Mouse (Mus musculus) midbrain, postnatal 0 days (tissue): ENCODE measurements around the gene Olfr702. TPM values are rescaled to one million over a fixed set of nuclear protein-coding genes. Genes with fewer than 3 reads are reported as not detected.

Source experiments
- ATAC-seq: fragments of 200-750 bp; cut with Nextera tagmentation; 2 replicates; pipeline ENCODE4 v1.8.0; 2017; ENCODE audit warnings: moderate number of reproducible peaks, mild to moderate bottlenecking, moderate TSS enrichment, moderate library complexity; ENCODE audit not compliant: low FRiP score
- DNase-seq: peaks from one replicate; pipeline ENCODE4 v3.0.0-alpha.2; 2015; ENCODE audit warnings: low spot score
- H3K27ac ChIP-seq: fragments of 300-500 bp; sonication (generic); 2 replicates; pipeline ENCODE4 v1.5.1; 2014; ENCODE audit warnings: low read depth, mild to moderate bottlenecking, low read length, mixed read lengths
- H3K27me3 ChIP-seq: fragments of 300-500 bp; sonication (generic); 2 replicates; pipeline ENCODE4 v1.6.1; 2014; ENCODE audit warnings: low read length, control low read depth, mixed read lengths; ENCODE audit not compliant: insufficient read depth
- H3K36me3 ChIP-seq: fragments of 300-500 bp; sonication (generic); 2 replicates; pipeline ENCODE4 v1.6.1; 2014; ENCODE audit warnings: low read length, control low read depth, mixed read lengths; ENCODE audit not compliant: insufficient read depth
- H3K4me1 ChIP-seq: fragments of 300-500 bp; sonication (generic); 2 replicates; pipeline ENCODE4 v1.6.1; 2014; ENCODE audit warnings: mild to moderate bottlenecking, control low read depth, antibody characterized with exemption, low read length, mixed read lengths; ENCODE audit not compliant: insufficient read depth
- H3K4me2 ChIP-seq: fragments of 300-500 bp; sonication (generic); 2 replicates; pipeline ENCODE4 v1.6.1; 2014; ENCODE audit warnings: low read depth, mild to moderate bottlenecking, low read length, mixed read lengths; ENCODE audit not compliant: poor library complexity, severe bottlenecking
- H3K4me3 ChIP-seq: fragments of 300-500 bp; sonication (generic); 2 replicates; pipeline ENCODE4 v1.5.1; 2014; ENCODE audit warnings: low read depth, mild to moderate bottlenecking, low read length, moderate library complexity
- H3K9ac ChIP-seq: fragments of 300-500 bp; sonication (generic); replicated peaks from 2 replicates; pipeline ENCODE4 v1.6.1; 2014; ENCODE audit warnings: mild to moderate bottlenecking, low read length, moderate library complexity, mixed read lengths; ENCODE audit not compliant: poor library complexity, severe bottlenecking
- H3K9me3 ChIP-seq: fragments of 300-500 bp; sonication (generic); 2 replicates; pipeline ENCODE4 v1.6.1; 2016; ENCODE audit warnings: low read length, control low read depth
- CTCF ChIP-seq: IDR thresholded peaks from 2 replicates; pipeline ENCODE4 v1.5.1; 2016; ENCODE audit warnings: antibody characterized with exemption, mild to moderate bottlenecking
- WGBS: fragments of 180-500 bp; shearing (Covaris S2); extraction: QIAGEN DNeasy Blood & Tissue Kit; methylation state at CpG from one replicate; pipeline ENCODE4 v1.1.7; 2014; 5-methylcytosine and 5-hydroxymethylcytosine counted together
- polyA plus RNA-seq: library from polyadenylated mRNA; unstranded; fragments of >200 nt; fragmentation: Nextera tagmentation; extraction: Ambion mirVana; gene quantifications from 2 replicates; pipeline ENCODE4 v1.2.1, GENCODE M21; 2015
- total RNA-seq: library from RNA; depleted of rRNA; stranded (reverse); fragments of >200 nt; gene quantifications from 2 replicates; pipeline ENCODE4 v1.2.3, GENCODE M21; 2014; rRNA removed

Olfr702 gene
- total RNA-seq (not detected in 2 replicates), polyA plus RNA-seq (not detected in 2 replicates)

- ATAC-seq (no peak), DNase-seq (no peak)
- H3K27ac ChIP-seq, result no peak within 1 kb of the TSS
- H3K4me2 ChIP-seq, result no peak within 1 kb of the TSS
- H3K27me3 ChIP-seq, result no peaks in the 10 kb centered on the region
- no peaks in the 10 kb centered on the region for H3K4me1 ChIP-seq
- H3K9me3 ChIP-seq, result no peaks in the 10 kb centered on the region
- no peak within 1 kb of the TSS for H3K4me3 ChIP-seq
- no peak for TF ChIP-seq CTCF
- H3K9ac ChIP-seq, result no peak within 1 kb of the TSS
- no peaks in the 10 kb centered on the region for H3K36me3 ChIP-seq
These were observed at the start of gene Olfr702 for GRCm38 (mm10) chr7:106833793-106834192. Olfr702 (minus strand) TSS chr7:106833893.

DNA sequence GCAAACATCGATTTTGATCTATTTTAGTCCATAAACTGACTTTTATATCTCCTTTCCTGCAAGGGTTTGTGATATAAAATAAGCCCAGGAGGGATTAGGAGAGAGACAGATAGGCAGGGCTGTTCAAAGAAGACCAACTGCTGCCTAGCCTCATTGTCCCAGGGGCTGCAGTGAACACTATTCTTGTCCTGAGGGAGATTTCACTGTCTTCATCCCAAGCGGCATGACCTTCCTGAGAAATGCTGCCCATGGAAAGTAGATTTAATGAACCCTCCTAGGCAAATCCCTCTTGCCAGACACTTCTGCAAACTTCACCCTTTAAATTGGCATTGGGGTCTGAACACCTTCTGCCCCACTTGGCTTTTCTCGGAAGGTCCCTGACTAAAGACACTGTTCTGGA is 43.1 kb upstream of the Olfr702 start, which contains the start of gene Olfr705:
Olfr705 (minus strand) TSS at position 101 of the 400 bp plus-strand sequence.
- H3K27ac ChIP-seq, result no peak within 1 kb of the TSS
- no peak for ATAC-seq

DNA sequence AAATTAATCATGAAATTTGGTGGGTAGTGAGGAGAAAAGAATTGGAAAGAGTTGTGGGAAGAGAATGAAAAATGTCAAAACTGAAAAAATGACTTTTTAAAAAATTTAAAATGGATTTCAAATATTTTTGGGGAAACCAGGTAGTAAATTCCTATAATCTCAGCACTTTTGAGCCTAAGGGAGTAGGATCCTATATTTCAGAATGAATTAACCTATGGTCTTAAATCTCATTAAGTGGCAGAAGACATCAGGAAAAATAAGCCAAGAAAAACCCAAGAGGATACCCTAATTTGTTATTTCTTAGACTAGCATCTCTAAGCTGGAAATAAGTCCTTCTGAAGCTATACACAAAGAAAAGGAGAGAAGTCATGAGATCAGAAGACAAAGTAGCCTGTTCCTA is 29.2 kb upstream of the Olfr702 start, which contains the start of gene Olfr704:
Olfr704 (plus strand) TSS at position 301 of the 400 bp plus-strand sequence.
- Histone ChIP-seq H3K9me3 (no peaks in the 10 kb centered on the region), H3K9ac (no peak within 1 kb of the TSS)
- no peak for ATAC-seq

More for the DNA sequence above, 43.1 kb upstream of the Olfr702 start, which contains the start of gene Olfr705:
- Histone ChIP-seq H3K4me3 (no peak within 1 kb of the TSS), H3K36me3 (no peaks in the 10 kb centered on the region), H3K9ac (no peak within 1 kb of the TSS), H3K4me2 (no peak within 1 kb of the TSS), H3K27me3 (no peaks in the 10 kb centered on the region), H3K9me3 (no peaks in the 10 kb centered on the region), H3K4me1 (no peaks in the 10 kb centered on the region)
- no peak for DNase-seq
- no peak for TF ChIP-seq CTCF
- 84% methylated on average over 3 of the region's 3 CpGs for WGBS

GRCm38 (mm10) chr7:106843060-106843459 is 9.4 kb upstream of the Olfr702 start, which contains the start of gene Olfr703:
Olfr703 (plus strand) TSS chr7:106843360.
- Histone ChIP-seq H3K4me2 (no peak within 1 kb of the TSS), H3K9ac (no peak within 1 kb of the TSS), H3K27ac (no peak within 1 kb of the TSS), H3K4me1 (no peaks in the 10 kb centered on the region), H3K9me3 (no peaks in the 10 kb centered on the region), H3K36me3 (no peaks in the 10 kb centered on the region), H3K27me3 (no peaks in the 10 kb centered on the region), H3K4me3 (no peak within 1 kb of the TSS)
- no peak for ATAC-seq
- DNase-seq, result no peak
- 62% methylated on average over 2 of the region's 2 CpGs for WGBS
- no peak for TF ChIP-seq CTCF

More for the DNA sequence above, 29.2 kb upstream of the Olfr702 start, which contains the start of gene Olfr704:
- Histone ChIP-seq H3K36me3 (no peaks in the 10 kb centered on the region), H3K4me1 (no peaks in the 10 kb centered on the region), H3K27me3 (no peaks in the 10 kb centered on the region), H3K4me2 (no peak within 1 kb of the TSS), H3K27ac (no peak within 1 kb of the TSS), H3K4me3 (no peak within 1 kb of the TSS)
- no peak for TF ChIP-seq CTCF
- DNase-seq, result no peak

GRCm38 (mm10) chr7:106818414-106818813 is 15.3 kb downstream of the Olfr702 start:
- H3K27ac ChIP-seq, result no peak overlapping the region
- ATAC-seq, result no peak
- no peaks in the 10 kb centered on the region for H3K36me3 ChIP-seq
- no peaks in the 10 kb centered on the region for H3K9me3 ChIP-seq
- no peak overlapping the region for H3K9ac ChIP-seq
- no peak overlapping the region for H3K4me2 ChIP-seq
- no peak for DNase-seq
- TF ChIP-seq CTCF, result no peak
- no peak overlapping the region for H3K4me3 ChIP-seq
- H3K4me1 ChIP-seq, result no peaks in the 10 kb centered on the region
- H3K27me3 ChIP-seq, result no peaks in the 10 kb centered on the region

DNA sequence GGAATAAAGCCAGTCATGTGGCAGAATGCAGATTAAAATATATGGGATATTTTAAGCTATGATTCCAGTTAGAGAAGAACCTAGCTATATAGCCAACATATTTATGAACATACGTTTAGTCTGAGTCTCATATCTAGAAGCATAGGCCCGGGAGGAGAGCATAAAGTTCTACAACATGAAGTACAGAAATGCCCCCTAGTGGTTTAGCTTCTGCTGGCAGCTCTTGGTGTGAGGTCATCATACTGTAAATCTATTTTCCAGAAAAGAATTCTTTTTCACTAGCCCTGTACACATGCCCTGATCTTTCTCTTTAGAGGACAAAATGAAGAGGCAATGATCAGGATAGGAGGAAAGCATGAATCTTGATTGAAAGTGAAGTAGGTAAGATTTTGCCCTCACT is 17.9 kb downstream of the Olfr702 start:
- peak; percentile 20 for TF ChIP-seq CTCF
- ATAC-seq, result no peak
- WGBS, result 71% methylated on average over 2 of the region's 2 CpGs

More for the DNA sequence above, 17.9 kb downstream of the Olfr702 start:
- no peak overlapping the region for H3K9ac ChIP-seq
- no peak overlapping the region for H3K4me3 ChIP-seq
- no peaks in the 10 kb centered on the region for H3K4me1 ChIP-seq
- no peaks in the 10 kb centered on the region for H3K36me3 ChIP-seq
- H3K27me3 ChIP-seq, result no peaks in the 10 kb centered on the region
- H3K4me2 ChIP-seq, result no peak overlapping the region
- no peak overlapping the region for H3K27ac ChIP-seq
- H3K9me3 ChIP-seq, result no peaks in the 10 kb centered on the region
- DNase-seq, result peak; percentile 24
